Mouse (Mus musculus): Measurements from ENCODE around the gene Rbm19.

Rbm19 gene

DNA sequence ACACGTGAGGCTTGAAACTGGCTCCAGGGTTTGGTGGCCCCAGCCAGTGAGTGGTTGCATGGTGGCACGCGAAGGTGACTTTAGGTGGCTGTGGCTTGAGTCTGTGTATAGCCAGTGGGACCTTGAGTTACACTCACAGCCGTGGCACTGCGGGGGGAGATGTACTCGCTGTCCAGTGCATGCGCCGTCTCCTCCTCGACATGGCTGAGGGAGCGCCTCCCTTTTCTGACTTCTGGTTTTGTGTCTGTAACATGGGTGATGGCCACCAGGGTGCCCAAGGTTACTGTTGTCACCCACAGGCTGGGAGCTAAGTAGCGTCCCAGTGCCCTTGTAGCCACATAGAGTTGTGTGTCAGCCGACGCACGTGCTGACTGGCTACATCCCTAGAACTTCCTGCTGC, 19.1 kb downstream of the Rbm19 start:
- DNase-seq, result no peak

DNA sequence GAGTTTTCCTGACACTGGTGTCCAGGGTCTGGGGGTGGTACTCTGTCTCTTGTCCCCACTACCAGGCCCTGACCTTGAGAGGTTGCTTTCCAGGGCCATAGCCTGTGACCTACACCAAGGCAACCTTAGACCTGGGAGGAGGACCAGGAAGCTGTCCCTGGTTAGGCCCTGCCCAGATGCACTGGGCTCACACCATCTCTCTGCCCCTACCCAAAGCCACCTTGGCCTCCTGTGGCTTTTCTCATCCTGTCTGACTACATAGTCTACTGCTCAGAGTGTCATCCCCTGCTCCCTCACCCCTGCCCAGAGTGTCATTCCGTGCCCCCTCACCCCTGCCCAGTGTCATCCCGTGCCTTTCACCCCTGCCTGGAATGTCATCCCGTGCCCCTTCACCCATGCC, 19.6 kb downstream of the Rbm19 start:
- no peak for DNase-seq

DNA sequence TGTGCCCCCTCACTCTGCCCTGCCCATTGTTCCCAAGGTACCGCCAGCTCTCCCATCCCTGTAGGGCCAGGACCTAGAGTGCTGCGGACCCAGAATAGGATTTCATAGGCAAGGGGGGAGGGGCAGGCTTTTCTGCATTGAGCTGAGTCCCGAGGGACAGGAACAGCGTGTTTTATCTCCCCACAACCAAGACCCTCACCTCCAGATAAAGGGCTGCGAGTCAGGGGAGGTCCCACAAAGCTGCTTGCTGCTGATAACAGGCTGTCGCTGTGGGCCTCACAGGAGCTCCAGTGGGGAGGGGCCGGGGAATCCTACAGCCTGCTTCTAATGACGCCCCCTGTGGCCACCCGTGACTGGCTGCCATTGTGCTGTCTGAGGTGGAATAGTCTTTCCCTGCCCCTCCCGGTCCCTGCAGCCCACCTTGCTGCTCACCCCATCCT, 20.0 kb downstream of the Rbm19 start:
- DNase-seq, result no peak

DNA sequence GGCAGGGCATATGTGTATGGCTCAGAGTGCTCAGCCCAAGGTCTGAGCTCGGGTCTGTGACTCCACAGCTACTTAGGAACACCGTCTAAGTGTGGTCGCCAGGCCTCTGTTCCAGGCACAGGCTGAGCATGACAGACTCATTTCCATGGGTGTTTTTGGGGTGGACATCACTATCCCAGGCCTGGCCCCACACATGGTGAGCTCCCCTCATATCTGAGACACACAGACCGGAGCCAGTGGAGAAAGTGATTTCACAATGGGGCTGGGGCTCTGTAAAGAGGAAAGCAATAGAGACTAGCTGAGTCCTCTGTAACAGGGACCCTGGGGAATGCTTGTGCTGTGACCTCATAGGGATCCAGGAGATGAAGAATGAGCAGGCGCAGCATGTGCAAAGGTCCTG, 20.8 kb downstream of the Rbm19 start:
- no peak for DNase-seq

DNA sequence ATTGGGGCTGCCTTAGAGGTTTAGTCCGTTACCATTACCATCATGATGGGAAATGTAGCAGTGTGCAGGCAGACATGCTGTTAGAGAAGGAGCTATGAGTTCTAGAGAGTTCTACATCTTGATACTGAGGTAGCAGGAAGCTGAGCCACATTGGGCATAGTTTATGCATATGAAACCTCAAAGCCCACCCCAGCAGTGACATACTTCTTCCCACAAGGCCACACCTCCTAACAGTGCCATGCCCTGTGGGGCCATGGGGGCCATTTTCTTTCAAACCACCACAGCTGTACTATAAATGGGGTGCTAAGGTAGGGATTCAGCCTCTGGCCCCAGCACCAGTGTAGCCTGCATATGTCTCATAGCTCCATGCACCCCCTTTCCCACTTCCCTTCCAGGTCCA, 21.6 kb downstream of the Rbm19 start:
- DNase-seq, result no peak

DNA sequence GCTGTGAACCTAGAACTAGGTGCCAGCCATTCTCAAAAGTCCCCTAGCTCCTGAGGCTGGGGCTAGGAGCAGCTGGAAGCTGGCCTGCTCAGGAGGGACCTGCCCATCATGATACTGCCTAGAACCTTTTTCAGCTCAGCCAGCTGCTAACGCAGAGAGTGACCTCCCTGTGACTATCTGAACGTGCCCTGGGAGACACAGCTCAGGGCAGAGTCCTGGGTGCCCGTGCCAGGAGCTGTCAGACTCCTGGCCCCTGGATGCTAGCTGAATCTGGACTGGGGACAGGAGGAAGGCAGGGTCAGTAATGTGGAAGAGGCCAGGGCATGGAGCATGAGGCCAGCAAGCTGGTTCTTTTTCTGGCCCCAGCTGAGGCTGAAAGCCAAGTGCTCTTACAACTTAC, 22.1 kb downstream of the Rbm19 start:
- DNase-seq, result no peak

DNA sequence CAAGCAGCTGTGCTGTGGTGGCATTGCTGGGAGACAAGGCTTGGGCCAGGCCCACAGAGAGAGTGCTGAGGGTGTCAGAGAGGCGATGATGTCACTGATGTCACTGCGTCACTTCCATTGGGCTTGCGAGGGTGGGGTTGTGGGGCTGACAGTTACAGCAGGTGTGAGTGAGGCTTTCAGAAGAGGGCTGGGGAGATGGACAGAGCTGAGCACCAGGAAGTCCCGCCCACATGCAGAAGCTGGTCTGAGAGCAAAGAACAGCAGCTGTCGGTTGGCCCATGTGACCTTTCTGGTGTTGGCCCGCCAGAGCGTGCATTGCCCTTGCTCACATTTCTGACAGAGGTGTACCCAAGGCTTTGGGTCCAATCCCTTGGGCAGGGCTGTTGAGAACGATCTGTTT, 23.0 kb downstream of the Rbm19 start:
- no peak for DNase-seq

DNA sequence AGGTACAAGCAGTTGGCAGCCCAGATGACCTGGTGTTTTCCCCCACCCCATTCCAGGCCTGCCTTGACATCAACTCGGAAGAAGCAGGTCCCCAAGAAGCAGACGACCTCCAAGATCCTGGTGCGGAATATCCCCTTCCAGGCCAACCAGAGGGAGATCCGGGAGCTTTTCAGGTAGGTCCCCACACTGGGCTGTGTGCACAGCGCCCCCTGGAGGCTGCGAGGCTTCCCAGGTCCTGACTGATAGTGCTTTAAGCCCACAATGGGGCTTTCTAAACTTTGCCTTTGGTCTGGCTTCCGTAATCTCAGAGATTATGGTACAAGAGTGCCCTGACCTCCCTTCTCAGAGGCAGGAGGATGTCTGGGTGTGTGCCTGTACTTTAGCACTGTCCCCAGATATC, 27.7 kb downstream of the Rbm19 start:
- DNase-seq, result peak in 1 of 2 experiments; percentile 26

DNA sequence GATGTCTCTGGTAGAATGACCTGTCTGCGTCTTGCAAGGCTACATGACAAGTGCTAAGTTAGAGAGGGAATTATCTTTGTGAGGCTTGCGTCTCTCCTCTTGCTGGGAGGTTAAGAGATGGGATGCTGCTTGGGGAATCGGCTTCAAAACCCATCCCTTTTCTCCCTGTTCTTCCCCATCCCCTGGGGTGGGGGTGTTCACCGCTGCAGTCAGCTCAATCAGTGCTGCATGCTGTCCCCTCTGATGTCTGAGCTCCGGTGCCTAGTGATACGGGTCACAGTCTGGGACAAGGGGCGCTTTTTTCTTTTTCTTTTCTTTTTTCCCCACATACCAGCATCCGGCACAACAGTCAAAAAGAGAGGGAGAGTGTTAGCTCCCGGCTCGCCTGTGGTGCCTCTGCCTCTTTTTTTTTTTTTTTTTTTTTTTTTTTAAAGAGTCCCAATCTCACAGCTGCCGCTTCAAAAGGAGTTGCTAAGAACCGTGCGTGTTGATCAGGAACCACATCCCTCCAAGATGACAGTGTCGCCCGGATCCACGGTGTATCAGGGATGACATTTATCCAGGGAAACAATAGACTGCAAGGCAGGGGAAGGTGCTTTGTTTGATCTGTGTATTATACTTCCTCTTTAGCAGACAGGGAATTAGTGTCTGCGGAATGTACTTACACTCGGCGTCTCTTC, 29.2 kb downstream of the Rbm19 start:
- no peak for DNase-seq

DNA sequence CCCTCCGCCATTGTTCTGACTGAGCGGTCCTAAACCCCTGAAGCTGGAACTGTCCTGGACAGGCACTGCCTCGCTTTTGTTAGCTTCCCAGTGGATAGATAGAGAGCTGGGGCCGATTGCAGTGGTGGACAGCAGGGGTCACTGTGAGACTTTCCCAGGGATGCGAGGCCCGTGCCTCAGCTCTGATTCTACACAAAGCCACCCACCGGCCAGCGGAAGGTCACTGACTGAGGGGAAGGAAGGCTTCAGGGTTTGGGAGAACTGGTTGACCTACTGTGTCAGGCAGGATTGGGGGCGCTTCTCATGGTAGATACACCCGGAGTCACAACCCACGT, 29.8 kb downstream of the Rbm19 start:
- DNase-seq, result peak; percentile 75 to 78

DNA sequence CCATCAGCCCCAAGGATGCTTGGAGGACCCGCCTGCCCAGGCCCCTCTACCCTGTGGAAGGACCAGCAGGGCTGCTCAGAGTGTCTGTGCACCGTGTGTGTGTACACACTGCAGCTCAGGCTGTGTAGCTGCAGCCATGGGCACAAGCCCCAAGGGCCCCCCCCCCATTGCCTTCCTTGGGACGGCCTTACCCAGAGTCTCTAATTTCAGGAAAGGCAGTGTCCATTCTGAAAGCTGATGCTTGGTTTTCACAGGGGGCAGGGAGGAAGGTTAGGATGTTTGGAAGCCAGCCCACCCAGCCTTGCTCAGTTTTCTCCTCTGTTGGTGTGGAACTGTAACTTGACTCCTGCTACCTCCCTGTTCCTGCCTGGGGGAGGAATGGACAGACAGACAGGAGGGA, 30.6 kb downstream of the Rbm19 start:
- no peak for DNase-seq

DNA sequence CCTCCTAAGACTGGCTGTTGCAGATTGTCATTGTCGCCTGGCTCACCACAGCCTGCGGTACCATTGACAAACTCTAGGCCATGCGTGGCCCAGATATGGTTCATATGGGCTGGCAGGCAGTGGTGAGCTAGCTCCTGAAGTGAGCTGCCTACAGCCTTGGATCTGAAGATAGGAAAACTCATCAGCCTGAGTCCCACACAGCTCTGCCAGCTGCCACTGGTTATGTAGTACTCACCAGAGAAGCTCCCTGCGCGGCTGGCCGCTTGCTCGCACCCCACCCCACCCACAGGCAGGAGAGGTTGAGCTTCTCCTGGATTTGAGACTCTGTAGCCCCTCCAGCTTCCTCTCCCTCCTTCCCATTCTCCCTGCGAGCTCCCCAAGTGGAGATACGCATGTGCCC, 32.0 kb downstream of the Rbm19 start:
- no peak for DNase-seq

DNA sequence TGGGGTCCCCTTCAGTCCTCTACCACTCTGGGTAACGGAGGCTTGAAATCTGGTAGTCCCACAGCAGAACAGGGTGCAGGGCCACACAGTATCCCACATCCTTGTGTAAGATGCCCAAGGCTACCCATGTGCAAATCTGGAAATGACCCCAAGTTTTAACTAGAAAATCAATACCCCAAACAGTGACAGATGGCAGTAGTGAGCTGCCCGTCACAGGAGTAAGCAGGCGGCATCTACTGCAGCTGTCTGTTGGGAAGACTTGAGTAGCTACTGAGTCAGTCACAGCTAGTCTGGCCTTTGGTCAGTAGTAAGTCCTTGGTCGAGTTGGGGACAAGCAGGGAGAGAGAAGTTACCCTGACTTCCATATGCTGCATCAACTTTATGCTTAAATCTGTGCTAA, 34.9 kb downstream of the Rbm19 start:
- peak in 1 of 2 experiments; percentile 22 for DNase-seq

DNA sequence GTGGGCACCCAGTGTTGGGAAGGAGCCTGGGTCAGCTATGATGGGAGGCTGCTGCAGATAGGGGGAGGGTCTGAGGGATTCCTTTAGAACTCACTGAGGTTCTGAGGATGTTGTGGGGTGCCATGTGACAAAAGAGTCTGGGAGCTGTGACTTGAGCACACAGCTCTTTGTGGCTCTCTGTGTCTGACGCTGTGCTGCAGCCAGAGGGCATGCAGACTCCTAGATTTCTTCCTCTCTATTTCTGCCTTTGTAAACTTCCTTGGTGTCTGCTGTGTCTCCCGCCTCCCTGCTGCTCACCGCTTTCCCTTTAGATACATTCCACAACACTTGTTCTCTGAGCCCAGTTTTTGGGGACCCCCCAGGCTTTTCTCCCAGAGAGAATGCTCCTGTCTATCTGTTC, 36.9 kb downstream of the Rbm19 start:
- no peak for DNase-seq

DNA sequence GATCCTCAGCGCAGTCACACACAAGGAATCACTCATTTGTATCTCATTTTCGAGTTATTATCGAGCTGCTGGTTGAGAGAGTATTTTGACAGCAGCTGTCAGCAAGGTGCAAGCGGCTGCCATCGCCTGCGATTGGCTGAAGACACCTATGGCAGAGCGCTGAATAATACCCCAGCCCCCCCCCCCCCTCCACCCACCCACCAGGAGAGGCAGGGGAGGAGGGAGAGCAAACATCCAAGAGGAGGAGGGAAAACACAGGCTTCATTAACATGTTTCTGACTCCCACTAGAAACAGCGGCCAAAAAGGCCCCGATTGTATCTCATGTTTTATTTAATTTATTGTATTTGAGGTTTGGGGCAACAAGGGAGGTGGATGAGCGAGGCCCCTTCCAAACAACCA, 39.4 kb downstream of the Rbm19 start:
- no peak for DNase-seq

DNA sequence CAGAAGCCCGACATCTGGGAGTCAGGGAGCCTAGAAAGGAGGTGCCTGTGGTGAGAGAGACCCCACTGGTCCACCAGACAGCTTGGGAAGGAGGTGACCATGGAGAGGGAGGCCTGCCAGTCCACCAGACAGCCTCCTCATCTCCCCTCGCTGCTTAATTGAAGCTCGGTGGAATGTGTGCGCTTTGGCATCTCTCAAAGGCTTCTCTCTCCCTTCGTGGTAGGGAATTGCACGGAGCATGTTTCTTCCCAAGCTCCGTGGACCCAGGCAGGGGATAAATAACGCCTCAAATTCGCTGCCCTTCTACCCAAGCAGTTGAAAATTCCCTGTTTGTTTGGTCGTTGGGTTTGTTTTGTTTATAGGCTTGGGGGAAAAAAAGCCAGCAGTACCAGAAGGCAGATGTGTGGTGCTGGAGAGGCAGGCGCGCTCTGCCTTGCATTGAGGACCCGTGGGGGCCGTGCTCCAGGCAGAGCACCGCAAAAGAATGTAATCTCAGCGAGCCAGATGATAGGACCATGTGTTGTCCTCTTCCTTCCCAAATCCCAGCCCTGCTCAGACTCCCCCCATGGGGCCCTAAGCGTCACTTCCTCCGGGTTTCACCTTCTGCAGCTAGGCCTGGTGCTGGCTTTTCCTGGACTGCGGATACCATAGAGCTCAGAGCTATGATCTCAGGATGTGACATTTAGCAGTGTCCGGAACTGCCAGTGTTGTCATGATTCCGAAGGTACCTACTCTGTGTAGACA, 40.1 kb downstream of the Rbm19 start:
- no peak for DNase-seq

DNA sequence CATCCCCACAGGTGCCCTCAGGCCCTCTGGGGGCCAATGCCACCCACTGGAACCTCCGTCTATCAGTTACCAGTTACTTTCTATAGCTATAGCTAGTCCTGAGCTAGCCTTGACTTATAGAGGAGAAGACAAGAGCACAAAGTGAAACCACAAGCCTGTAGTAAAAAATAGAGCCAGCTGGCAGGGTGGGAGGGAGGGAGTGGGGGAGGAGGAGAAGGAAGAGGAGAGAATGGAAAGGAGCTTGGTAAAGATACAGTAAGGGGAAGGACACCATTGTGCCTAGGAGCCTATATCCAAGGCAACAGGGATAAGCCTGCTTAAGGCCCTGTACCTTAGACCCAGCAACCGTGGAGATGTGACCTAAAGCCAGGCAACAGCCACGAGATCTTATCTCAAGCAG, 40.9 kb downstream of the Rbm19 start:
- DNase-seq, result no peak

DNA sequence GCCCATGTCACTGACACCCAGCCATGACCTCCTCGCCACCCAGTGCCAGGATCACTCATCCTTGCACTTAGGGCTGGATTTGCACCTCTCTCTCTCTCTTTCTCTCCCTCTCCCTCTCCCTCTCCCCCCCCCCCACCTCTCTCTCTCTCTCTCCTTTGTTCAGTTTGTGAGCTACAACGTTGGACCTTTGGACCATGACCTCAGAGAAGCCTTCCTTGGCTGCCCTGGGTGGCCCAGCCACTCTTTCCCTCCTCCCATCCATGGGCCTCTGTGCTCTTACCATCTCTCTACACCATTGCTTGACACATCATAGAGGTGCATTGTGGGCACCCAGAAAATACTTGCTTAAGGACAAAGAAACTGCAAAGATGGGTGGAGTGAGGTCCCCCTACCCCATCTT, 42.2 kb downstream of the Rbm19 start:
- no peak for DNase-seq

DNA sequence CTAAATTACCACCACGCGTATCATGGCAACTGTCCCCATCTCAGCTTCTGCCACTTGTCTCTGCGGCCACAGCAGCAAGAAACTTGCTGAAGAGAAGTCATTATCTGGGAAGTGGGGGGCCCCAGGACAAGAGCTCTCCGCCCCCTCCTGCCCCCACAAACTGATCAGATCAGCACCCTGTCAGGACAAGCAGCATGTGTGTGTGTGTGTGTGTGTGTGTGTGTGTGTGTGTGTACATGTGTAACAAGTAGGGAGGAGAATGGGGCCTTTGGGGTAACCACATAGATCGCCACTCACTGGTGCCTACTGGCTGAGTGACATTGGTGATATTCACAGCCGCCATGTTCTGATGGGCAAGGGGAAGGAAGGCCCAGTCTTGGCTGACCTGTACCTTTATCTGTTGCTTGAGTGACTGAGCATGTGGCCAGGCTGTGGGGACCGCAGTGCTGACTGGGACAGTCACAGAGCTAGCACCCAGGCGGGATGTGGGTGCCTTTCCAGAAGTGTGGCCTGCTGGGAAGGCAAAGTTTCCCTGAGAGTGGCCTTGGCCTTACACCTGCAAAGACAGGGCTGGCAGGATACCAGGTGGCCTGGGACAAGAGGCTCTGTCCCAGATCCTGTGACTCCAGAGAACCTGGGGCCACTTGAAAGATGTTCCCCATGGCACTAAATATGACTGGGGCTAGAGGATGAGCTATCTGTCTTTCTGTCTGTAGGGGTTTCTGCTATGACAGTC, 44.8 kb downstream of the Rbm19 start:
- DNase-seq, result no peak

DNA sequence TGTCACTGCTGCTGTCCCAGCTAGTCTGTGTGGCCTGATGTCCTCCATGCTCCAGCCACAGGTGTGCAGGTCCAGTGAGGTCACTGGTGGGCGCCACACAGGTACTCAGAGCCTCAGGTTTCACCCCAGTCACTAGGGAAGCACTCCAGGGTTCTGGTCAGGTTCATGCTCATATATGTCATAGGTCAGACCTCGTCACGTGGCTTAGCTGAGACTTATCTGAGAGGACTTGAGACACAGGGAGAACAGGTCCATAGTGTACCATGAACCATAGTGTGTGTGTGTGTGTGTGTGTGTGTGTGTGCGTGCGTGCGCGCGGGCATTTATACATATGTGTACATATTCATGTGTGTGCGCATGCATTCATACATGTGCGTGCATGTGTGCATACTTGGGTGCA, 46.4 kb downstream of the Rbm19 start:
- DNase-seq, result no peak

DNA sequence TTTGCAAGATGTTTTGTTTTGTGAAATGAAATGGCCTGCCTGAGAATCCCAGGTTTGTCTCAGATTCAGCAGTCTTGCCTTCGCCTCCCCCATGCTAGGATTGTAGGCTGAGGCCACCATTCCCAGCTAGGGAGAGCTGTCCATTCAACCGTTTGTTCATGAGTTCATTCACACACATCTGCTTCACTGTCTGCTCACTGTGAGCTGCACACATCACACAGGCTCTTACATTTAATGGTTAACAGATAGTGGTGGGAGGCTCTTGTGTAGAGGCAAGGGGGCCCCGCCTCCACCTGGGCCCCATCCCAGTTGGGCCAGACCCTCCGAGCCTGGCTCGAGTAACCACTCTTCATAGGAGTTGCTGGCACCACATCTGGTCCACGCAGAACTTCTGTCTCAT, 47.2 kb downstream of the Rbm19 start:
- DNase-seq, result no peak

DNA sequence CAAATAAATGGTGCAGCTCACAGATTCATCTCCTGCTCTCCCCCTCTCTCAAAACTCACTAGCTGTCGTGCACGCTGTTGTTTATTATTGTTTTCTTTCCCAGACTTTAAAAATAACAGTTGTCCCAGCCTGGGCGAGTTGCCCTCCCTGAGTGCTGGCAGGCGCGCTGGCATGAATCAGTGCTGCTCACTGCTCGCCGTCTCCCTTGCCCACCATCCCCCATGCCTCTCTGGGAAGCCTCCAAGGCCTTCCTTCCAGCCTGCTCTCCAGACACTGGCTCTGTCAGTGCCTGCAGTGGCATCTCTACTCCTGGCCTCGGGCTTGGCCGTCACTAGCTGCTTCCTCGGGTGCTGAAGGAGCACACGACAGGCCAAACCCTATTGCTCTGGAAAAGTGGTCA, 48.2 kb downstream of the Rbm19 start:
- DNase-seq, result peak; percentile 82 to 90

DNA sequence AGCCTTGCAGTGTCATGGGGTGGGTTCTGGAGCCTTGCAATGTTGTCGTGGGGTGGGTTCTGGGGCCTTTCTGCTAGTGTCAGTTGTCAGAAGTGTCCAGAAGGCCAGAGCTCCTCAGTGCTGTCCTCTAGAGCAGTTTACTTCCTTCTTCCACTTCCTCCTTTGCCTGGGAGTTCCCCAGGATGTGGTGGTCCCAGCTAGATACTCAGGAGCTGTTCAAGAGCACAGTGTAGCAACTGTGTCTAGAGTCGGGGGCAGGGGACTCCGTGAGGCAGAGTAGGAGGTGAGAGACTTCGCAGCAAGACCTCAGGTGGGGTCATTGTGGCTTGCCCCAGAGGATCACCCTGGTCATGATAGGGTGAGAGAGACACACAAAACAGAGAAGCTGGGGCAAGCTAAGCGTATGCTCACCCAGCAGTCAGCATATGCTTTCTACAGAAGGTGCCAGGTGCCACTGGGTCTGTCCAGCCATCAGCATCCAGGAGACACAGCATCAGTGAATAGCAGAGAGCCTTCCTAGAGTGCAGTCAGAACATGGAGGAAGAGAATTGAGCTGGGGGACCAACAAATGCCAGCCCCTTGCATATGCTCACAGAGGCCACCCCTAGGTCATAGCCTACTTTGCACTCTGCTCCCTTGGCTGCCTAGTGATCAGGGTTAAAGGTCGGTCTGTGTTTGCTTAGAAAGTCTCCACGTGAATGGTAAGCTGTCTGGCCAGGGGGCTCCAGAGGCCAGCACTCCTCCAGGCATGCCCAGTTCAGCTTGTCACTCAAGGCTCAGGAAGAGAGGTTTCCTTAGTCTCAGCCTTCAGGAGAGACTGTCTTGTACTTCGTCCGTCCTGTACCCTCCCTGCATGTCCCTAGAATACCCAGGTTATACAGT, 49.0 kb downstream of the Rbm19 start:
- no peak for DNase-seq

All from cerebellum, adult 18-20 months (tissue).